Mouse (Mus musculus): ENCODE data around the gene H2afz.

- TF ChIP-seq CTCF (IDR thresholded peaks at IDR 0.05; ENCODE audit: borderline replicate concordance, control insufficient read depth, extremely low read depth, insufficient read depth, low read length, poor library complexity) = no peak
- TF ChIP-seq POLR2A (IDR thresholded peaks at IDR 0.05; ENCODE audit: control insufficient read depth, extremely low read depth, insufficient read depth, low read length, poor library complexity) = no peak
These were observed 3.7 kb upstream of the H2afz start for GRCm38 (mm10) chr3:137860394-137861170.
